Mouse (Mus musculus) MEL (cell line): ENCODE measurements at regions not wholly inside any gene's neighbourhood (a gene's known extent, or its start where the extent isn't known, plus 50 kb on each side); places are given as distances from the start of the nearest gene placed in this dataset.

ENCODE experiments used
- DNase-seq: peaks from one replicate; pipeline ENCODE4 v3.0.0; 2011; ENCODE audit warnings: low read depth, low spot score
- H3K27ac ChIP-seq: 2 replicates; pipeline ENCODE4 v1.5.1; 2012; ENCODE audit warnings: low read depth, mild to moderate bottlenecking, control low read depth, low read length, moderate library complexity; ENCODE audit not compliant: control insufficient read depth
- H3K27me3 ChIP-seq, 2 experiments: fragments of 150-350 bp in 1 of 2; sonication (generic) in 1 of 2; 2 replicates each; pipeline ENCODE4 v1.6.1; 2012; ENCODE audit warnings: low read length in 2 of 2, mild to moderate bottlenecking in 2 of 2, improper control_type of control experiment in 1 of 2, moderate library complexity in 1 of 2; ENCODE audit not compliant: insufficient read depth in 2 of 2, control insufficient read depth in 1 of 2
- H3K36me3 ChIP-seq, 2 experiments: 2 replicates each; pipeline ENCODE4 v1.6.1; 2012 to 2014; ENCODE audit warnings: low read length in 2 of 2, improper control_type of control experiment in 1 of 2, inconsistent platforms in 1 of 2, mild to moderate bottlenecking in 1 of 2; ENCODE audit not compliant: insufficient read depth in 2 of 2, control insufficient read depth in 1 of 2
- H3K4me1 ChIP-seq, 2 experiments: fragments of 150-350 bp in 1 of 2; sonication (generic) in 1 of 2; 2 replicates each; pipeline ENCODE4 v1.6.1; 2012; ENCODE audit warnings: low read length in 2 of 2, improper control_type of control experiment in 1 of 2, mild to moderate bottlenecking in 1 of 2; ENCODE audit not compliant: insufficient read depth in 2 of 2, control insufficient read depth in 1 of 2
- H3K4me3 ChIP-seq, 2 experiments: fragments of 150-350 bp in 1 of 2; sonication (generic) in 1 of 2; 2 replicates each; pipeline ENCODE4 v1.5.1; 2012; ENCODE audit warnings: low read depth in 2 of 2, low read length in 2 of 2, mild to moderate bottlenecking in 2 of 2, moderate library complexity in 2 of 2, control low read depth in 1 of 2, improper control_type of control experiment in 1 of 2; ENCODE audit not compliant: control insufficient read depth in 1 of 2, insufficient read depth in 1 of 2
- H3K79me2 ChIP-seq: 2 replicates; pipeline ENCODE4 v1.6.1; 2012; ENCODE audit warnings: mild to moderate bottlenecking, low read length, moderate library complexity; ENCODE audit not compliant: control insufficient read depth, poor library complexity, insufficient read depth
- H3K9ac ChIP-seq: 2 replicates; pipeline ENCODE4 v1.6.1; 2012; ENCODE audit warnings: low read depth, mild to moderate bottlenecking, control low read depth, low read length, moderate library complexity; ENCODE audit not compliant: control insufficient read depth, poor library complexity, severe bottlenecking
- H3K9me3 ChIP-seq: fragments of 150-350 bp; sonication (generic); replicated peaks from 2 replicates; pipeline ENCODE4 v1.6.1; 2012; ENCODE audit warnings: mild to moderate bottlenecking, low read length, improper control_type of control experiment, moderate library complexity; ENCODE audit not compliant: insufficient read depth
- BHLHE40 ChIP-seq: IDR thresholded peaks from 2 replicates; pipeline ENCODE4 v1.6.1; 2012; ENCODE audit warnings: low read depth, mild to moderate bottlenecking, inconsistent platforms, low read length, improper control_type of control experiment, borderline replicate concordance
- CTCF ChIP-seq, 3 experiments: IDR thresholded peaks in 2 of 3; conservative IDR thresholded peaks in 1 of 3; 2 replicates each; pipeline ENCODE4 v1.5.1; 2011 to 2012; ENCODE audit warnings: low read length in 3 of 3, low read depth in 2 of 3, mild to moderate bottlenecking in 2 of 3, improper control_type of control experiment in 1 of 3, inconsistent platforms in 1 of 3, mixed read lengths in 1 of 3, moderate library complexity in 1 of 3; ENCODE audit not compliant: control insufficient read depth in 1 of 3, insufficient read depth in 1 of 3, poor library complexity in 1 of 3, severe bottlenecking in 1 of 3
- ELF1 ChIP-seq: IDR thresholded peaks from 2 replicates; pipeline ENCODE4 v1.6.1; 2014; ENCODE audit warnings: low read depth, mild to moderate bottlenecking, inconsistent platforms, low read length, improper control_type of control experiment, moderate library complexity
- EP300 ChIP-seq, 2 experiments: IDR thresholded peaks; 2 replicates each; pipeline ENCODE4 v1.6.1; 2011; ENCODE audit warnings: improper control_type of control experiment in 2 of 2, low read length in 2 of 2, low read depth in 1 of 2, mild to moderate bottlenecking in 1 of 2
- GATA1 ChIP-seq: IDR thresholded peaks from 2 replicates; pipeline ENCODE4 v1.6.1; 2011; ENCODE audit warnings: low read depth, low read length, improper control_type of control experiment
- HCFC1 ChIP-seq: IDR thresholded peaks from 2 replicates; pipeline ENCODE4 v1.6.1; 2012; ENCODE audit warnings: low read depth, mild to moderate bottlenecking, inconsistent platforms, low read length, improper control_type of control experiment, moderate library complexity
- KAT2A ChIP-seq: conservative IDR thresholded peaks from 2 replicates; pipeline ENCODE4 v1.6.1; 2012; ENCODE audit warnings: low read depth, low read length, improper control_type of control experiment, inconsistent platforms
- MEF2A ChIP-seq: IDR thresholded peaks from 2 replicates; pipeline ENCODE4 v1.6.1; 2014; ENCODE audit warnings: low read depth, mild to moderate bottlenecking, inconsistent platforms, low read length, improper control_type of control experiment; ENCODE audit not compliant: poor library complexity, insufficient replicate concordance, severe bottlenecking; ENCODE audit errors: extremely low read depth
- NELFE ChIP-seq: IDR thresholded peaks from 2 replicates; pipeline ENCODE4 v1.6.1; 2011; ENCODE audit warnings: low read depth, low read length, improper control_type of control experiment
- NRF1 ChIP-seq: IDR thresholded peaks from 2 replicates; pipeline ENCODE4 v1.6.1; 2014; ENCODE audit warnings: low read depth, mild to moderate bottlenecking, inconsistent platforms, low read length, improper control_type of control experiment, moderate library complexity; ENCODE audit not compliant: poor library complexity, insufficient read depth, severe bottlenecking
- POLR2A ChIP-seq, 2 experiments: IDR thresholded peaks; 2 replicates each; pipeline ENCODE4 v1.6.1; 2011 to 2012; ENCODE audit warnings: low read length in 2 of 2, mild to moderate bottlenecking in 2 of 2, control low read depth in 1 of 2, improper control_type of control experiment in 1 of 2, low read depth in 1 of 2, moderate library complexity in 1 of 2; ENCODE audit not compliant: control insufficient read depth in 1 of 2, insufficient read depth in 1 of 2, poor library complexity in 1 of 2
- POLR2AphosphoS2 ChIP-seq: IDR thresholded peaks from 2 replicates; pipeline ENCODE4 v1.6.1; 2011; ENCODE audit warnings: low read length, improper control_type of control experiment
- POLR2AphosphoS5 ChIP-seq: IDR thresholded peaks from 2 replicates; pipeline ENCODE4 v1.6.1; 2012; ENCODE audit warnings: low read depth, borderline replicate concordance, mild to moderate bottlenecking, inconsistent platforms, low read length, moderate library complexity, mixed read lengths
- RAD21 ChIP-seq: IDR thresholded peaks from 2 replicates; pipeline ENCODE4 v1.6.1; 2011; ENCODE audit warnings: mild to moderate bottlenecking, low read depth, low read length, improper control_type of control experiment
- RCOR1 ChIP-seq: IDR thresholded peaks from 2 replicates; pipeline ENCODE4 v1.6.1; 2012; ENCODE audit warnings: low read depth, mild to moderate bottlenecking, inconsistent platforms, low read length, improper control_type of control experiment
- SIN3A ChIP-seq: IDR thresholded peaks from 2 replicates; pipeline ENCODE4 v1.6.1; 2012; ENCODE audit warnings: low read length, improper control_type of control experiment, inconsistent platforms
- SMC3 ChIP-seq: IDR thresholded peaks from 2 replicates; pipeline ENCODE4 v1.6.1; 2011; ENCODE audit warnings: low read depth, low read length, improper control_type of control experiment
- TAL1 ChIP-seq: IDR thresholded peaks from 2 replicates; pipeline ENCODE4 v1.6.1; 2012; ENCODE audit warnings: mild to moderate bottlenecking, inconsistent platforms, low read length, moderate library complexity, mixed read lengths
- TBP ChIP-seq: IDR thresholded peaks from 2 replicates; pipeline ENCODE4 v1.8.0; 2011; ENCODE audit warnings: low read depth, low read length, improper control_type of control experiment
- TCF12 ChIP-seq: IDR thresholded peaks from 2 replicates; pipeline ENCODE4 v1.6.1; 2014; ENCODE audit warnings: low read depth, mild to moderate bottlenecking, inconsistent platforms, low read length, improper control_type of control experiment, moderate library complexity
- UBTF ChIP-seq: IDR thresholded peaks from 2 replicates; pipeline ENCODE4 v1.6.1; 2012; ENCODE audit warnings: low read depth, mild to moderate bottlenecking, inconsistent platforms, low read length, improper control_type of control experiment, moderate library complexity, borderline replicate concordance; ENCODE audit not compliant: insufficient read depth
- USF2 ChIP-seq, 2 experiments: IDR thresholded peaks; 2 replicates each; pipeline ENCODE4 v1.6.1; 2011 to 2012; ENCODE audit warnings: improper control_type of control experiment in 2 of 2, low read length in 2 of 2, borderline replicate concordance in 1 of 2, inconsistent platforms in 1 of 2, low read depth in 1 of 2, mild to moderate bottlenecking in 1 of 2; ENCODE audit not compliant: insufficient read depth in 1 of 2
- ZC3H11A ChIP-seq: IDR thresholded peaks from 2 replicates; pipeline ENCODE4 v1.6.1; 2012; ENCODE audit warnings: low read depth, mild to moderate bottlenecking, inconsistent platforms, low read length, improper control_type of control experiment
- ZMIZ1 ChIP-seq: IDR thresholded peaks from 2 replicates; pipeline ENCODE4 v1.6.1; 2012; ENCODE audit warnings: low read depth, mild to moderate bottlenecking, inconsistent platforms, low read length, improper control_type of control experiment, moderate library complexity

DNA sequence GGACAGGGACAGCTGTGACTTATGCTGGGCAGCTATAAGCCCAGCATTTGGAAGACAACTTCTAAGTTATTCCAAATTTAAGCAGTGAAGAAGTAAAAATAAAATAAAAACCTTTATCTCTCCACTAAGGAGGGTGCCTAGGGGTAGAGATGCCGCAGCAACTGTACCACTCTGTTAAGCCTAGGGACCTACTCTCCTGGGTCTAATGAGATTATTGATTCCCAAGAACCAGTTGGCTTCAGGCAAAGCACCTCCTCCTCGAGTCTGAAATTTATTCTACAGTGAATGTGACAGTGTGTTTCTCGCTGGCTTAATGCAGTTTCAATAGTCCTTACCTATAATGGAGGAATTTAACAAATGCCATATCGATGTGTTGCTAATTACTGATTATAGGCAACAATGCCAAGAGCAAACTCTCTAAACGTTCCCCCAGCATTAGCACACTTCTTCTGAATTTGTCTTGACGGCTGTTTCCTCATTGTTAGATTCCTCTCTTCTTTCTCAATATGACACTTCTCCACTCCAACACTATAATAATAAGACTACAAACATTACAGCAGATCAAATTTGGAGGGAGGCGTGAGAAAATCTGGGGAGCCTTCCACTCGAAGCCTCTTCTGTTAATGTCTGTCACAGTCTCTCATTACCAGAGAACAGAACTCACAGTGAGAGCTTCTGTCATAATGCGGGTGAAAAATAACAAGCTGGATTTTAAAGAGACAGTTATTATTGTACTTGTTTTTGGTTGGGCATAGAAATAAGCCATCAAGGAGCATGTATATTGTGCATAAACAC lies 112.6 kb upstream of the Nabp1 start:
- Histone ChIP-seq H3K27me3 (peaks cover 0 to 2% of the 10 kb centered on the region in 2 experiments; a peak in 1 of 4 replicates), H3K9ac (no peak overlapping the region), H3K4me3 (no peak overlapping the region), H3K27ac (no peak overlapping the region), H3K4me1 (peaks cover 0 to 6% of the 10 kb centered on the region in 2 experiments; a peak in 2 of 4 replicates), H3K36me3 (peaks cover 0 to 6% of the 10 kb centered on the region in 2 experiments; a peak in 1 of 4 replicates), H3K9me3 (no peaks in the 10 kb centered on the region), H3K79me2 (no peaks in the 10 kb centered on the region)
- TF ChIP-seq HCFC1: no peak
- TF ChIP-seq KAT2A: no peak
- TF ChIP-seq ZC3H11A: no peak
- TF ChIP-seq MEF2A: no peak
- TF ChIP-seq ZMIZ1: no peak
- no peak for TF ChIP-seq NRF1
- no peak for TF ChIP-seq POLR2AphosphoS2
- TF ChIP-seq SIN3A: no peak
- no peak for TF ChIP-seq GATA1
- no peak for TF ChIP-seq NELFE
- TF ChIP-seq TBP: no peak
- no peak for TF ChIP-seq TAL1
- DNase-seq: no peak

DNA sequence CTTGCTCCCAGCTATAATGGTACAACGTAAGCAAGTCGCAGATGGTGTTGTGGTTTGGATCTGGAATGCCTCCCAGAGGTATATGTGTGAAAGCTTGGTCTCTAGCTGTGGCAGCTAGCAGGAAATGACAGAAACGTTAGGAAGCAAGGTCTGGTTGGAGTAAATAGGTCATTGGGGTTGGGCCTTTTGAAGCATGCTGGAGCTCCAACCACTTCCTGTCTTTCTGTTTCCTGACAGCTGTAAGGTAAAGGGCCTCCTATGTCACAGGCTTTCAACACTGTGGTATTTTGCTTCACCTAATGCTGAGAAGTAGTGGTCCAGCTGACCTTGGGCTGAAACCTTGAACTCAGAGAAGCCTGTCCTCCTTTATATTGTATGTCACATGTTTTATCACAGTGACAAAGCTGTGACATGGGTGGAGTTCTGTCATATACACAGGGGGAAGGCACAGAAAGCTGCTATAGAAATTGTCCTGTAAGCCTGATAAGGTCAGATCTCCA lies 106.8 kb upstream of the Nabp1 start:
- Histone ChIP-seq H3K79me2 (no peaks in the 10 kb centered on the region), H3K36me3 (no peaks in the 10 kb centered on the region), H3K4me3 (no peak overlapping the region), H3K9ac (no peak overlapping the region), H3K4me1 (peaks cover 0 to 2% of the 10 kb centered on the region in 2 experiments; a peak in 1 of 4 replicates), H3K27me3 (no peaks in the 10 kb centered on the region), H3K27ac (no peak overlapping the region), H3K9me3 (no peaks in the 10 kb centered on the region)
- TF ChIP-seq TCF12 (no peak), TAL1 (no peak), HCFC1 (no peak), RCOR1 (no peak), MEF2A (no peak), CTCF (IDR thresholded peaks at IDR 0.05 in 2 of 3, conservative IDR thresholded peaks at IDR 0.05 in 1 of 3; ENCODE audit: control insufficient read depth in 1 of 3, insufficient read depth in 1 of 3, low read depth in 2 of 3, low read length in 3 of 3, poor library complexity in 1 of 3, severe bottlenecking in 1 of 3) (no peak), BHLHE40 (no peak), ELF1 (no peak), POLR2AphosphoS5 (no peak), SMC3 (no peak), POLR2A (IDR thresholded peaks at IDR 0.05; ENCODE audit: control insufficient read depth in 1 of 2, insufficient read depth in 1 of 2, low read depth in 1 of 2, low read length in 2 of 2, poor library complexity in 1 of 2) (no peak), NRF1 (no peak), USF2 (IDR thresholded peaks at IDR 0.05; ENCODE audit: borderline replicate concordance in 1 of 2, insufficient read depth in 1 of 2, low read depth in 1 of 2, low read length in 2 of 2) (no peak), UBTF (no peak), RAD21 (no peak), EP300 (IDR thresholded peaks at IDR 0.05; ENCODE audit: low read depth in 1 of 2, low read length in 2 of 2) (no peak), GATA1 (no peak), KAT2A (no peak), ZMIZ1 (no peak)
- peak; percentile 12 for DNase-seq
